Comparison of ENCODE assay signal across 8 mouse cellular contexts in genomic region chr9:61371755-61372509, GRCm38 (mm10). TPM values are rescaled to one million over a fixed set of nuclear protein-coding genes. Genes with fewer than 3 reads are reported as not detected.
DNase-seq lines count a peak whose midpoint lies in the region; ATAC-seq lines count a peak whose summit lies in the region.

Gene Tle3, plus strand, starts transcription at chr9:61372366.

- H3K4me3 ChIP-seq in intestine, embryonic 14.5 days (ENCODE audit: low read depth, low read length) = peak within 1 kb of the TSS; percentile 93

- DNase-seq in adrenal gland, adult 18-20 months (ENCODE audit: low spot score in 2 of 2) = peak; percentile 96 to 97
- DNase-seq in embryo, embryonic 11 days = peak; percentile 100
- DNase-seq in gastrocnemius, postnatal 25 days = peak; percentile 97
- peak; percentile 97 for DNase-seq in intestine, embryonic 14.5 days (ENCODE audit: low spot score)
- DNase-seq in left cerebral cortex, postnatal 14 days (ENCODE audit: low spot score in 2 of 2) = peak; percentile 99 to 100
- DNase-seq in mesoderm, embryonic 11.5 days (ENCODE audit: low read depth, low spot score) = peak; percentile 100
- DNase-seq in right cerebral cortex, postnatal 36 days (ENCODE audit: low spot score in 2 of 2) = peak; percentile 99
- peak; percentile 98 for DNase-seq in yolk sac, embryonic 10.5 days (ENCODE audit: low spot score)

- no peaks in the 10 kb centered on the region for H3K36me3 ChIP-seq in intestine, embryonic 14.5 days (ENCODE audit: control insufficient read depth, insufficient read depth, low read length)

- intact Hi-C loops in left cerebral cortex, postnatal 14 days (cut with DNase I) = loop anchor here (5.0 to 10.0 kb wide), 4 partner anchors 200 to 460 kb away; no protein-coding TSS in a partner anchor

- WGBS in intestine, embryonic 14.5 days = 1% methylated on average over 35 of the region's 35 CpGs

- H3K9ac ChIP-seq in intestine, embryonic 14.5 days (ENCODE audit: low read length) = peak within 1 kb of the TSS; percentile 99

- peak within 1 kb of the TSS; percentile 98 for H3K27ac ChIP-seq in intestine, embryonic 14.5 days (ENCODE audit: low read depth)

- H3K27me3 ChIP-seq in intestine, embryonic 14.5 days (replicated peaks; ENCODE audit: control insufficient read depth, insufficient read depth, low read length) = peaks cover 2% of the 10 kb centered on the region; the same call in 1 of the 2 replicates

- peaks cover 62% of the 10 kb centered on the region for H3K4me1 ChIP-seq in intestine, embryonic 14.5 days (replicated peaks; ENCODE audit: control insufficient read depth, insufficient read depth, low read length)

- H3K9me3 ChIP-seq in intestine, embryonic 14.5 days (ENCODE audit: control insufficient read depth, low read length) = no peaks in the 10 kb centered on the region

- ATAC-seq in intestine, embryonic 14.5 days (replicated peaks; ENCODE audit: low FRiP score, low TSS enrichment, low read depth) = peak; percentile 73

- peak within 1 kb of the TSS; percentile 97 for H3K4me2 ChIP-seq in intestine, embryonic 14.5 days (ENCODE audit: low read length)

RNA-seq across cellular contexts. Expression of gene Tle3, which starts in this region (rescaled TPM):
- 100 to 1,000 TPM; 104 to 148 TPM for total RNA-seq in adrenal gland, adult 18-20 months (2021)
- total RNA-seq in gastrocnemius, postnatal 25 days (2021) = 1 to 10 TPM; 7.9 to 10.0 TPM
- polyA plus RNA-seq in intestine, embryonic 14.5 days (2014; fragmentation: Nextera tagmentation; extraction: Ambion mirVana) = 23.3 and 25.0 TPM in 2 replicates
- total RNA-seq in left cerebral cortex, postnatal 14 days (2021) = 10 to 100 TPM; 81.7 to 98.0 TPM

Comparison
In these comparisons a context has a peak if more than half of its experiments do, and no peak if none do; other contexts are left out.
1. Peak in every context shown above with its lines: DNase-seq, ATAC-seq, H3K4me3 ChIP-seq and H3K27ac ChIP-seq.
2. RNA of gene Tle3 (total RNA-seq): 104 to 148 TPM in adrenal gland, adult 18-20 months and 81.7 to 98.0 TPM in left cerebral cortex, postnatal 14 days; 7.9 to 10.0 TPM in gastrocnemius, postnatal 25 days; every median in the first group is over 4 times any median in the second.